Mouse (Mus musculus): Measurements from ENCODE around the gene Mag. TPM values are rescaled to one million over a fixed set of nuclear protein-coding genes. Genes with fewer than 3 reads are reported as not detected.
"Not testable (repeated sequence)": the region's sequence is repeated elsewhere in the genome, so short reads cannot be mapped to it uniquely, and the experiment has no call there.

The Mag gene
- polyA plus RNA-seq, 1 experiment: 3.7 TPM

DNA sequence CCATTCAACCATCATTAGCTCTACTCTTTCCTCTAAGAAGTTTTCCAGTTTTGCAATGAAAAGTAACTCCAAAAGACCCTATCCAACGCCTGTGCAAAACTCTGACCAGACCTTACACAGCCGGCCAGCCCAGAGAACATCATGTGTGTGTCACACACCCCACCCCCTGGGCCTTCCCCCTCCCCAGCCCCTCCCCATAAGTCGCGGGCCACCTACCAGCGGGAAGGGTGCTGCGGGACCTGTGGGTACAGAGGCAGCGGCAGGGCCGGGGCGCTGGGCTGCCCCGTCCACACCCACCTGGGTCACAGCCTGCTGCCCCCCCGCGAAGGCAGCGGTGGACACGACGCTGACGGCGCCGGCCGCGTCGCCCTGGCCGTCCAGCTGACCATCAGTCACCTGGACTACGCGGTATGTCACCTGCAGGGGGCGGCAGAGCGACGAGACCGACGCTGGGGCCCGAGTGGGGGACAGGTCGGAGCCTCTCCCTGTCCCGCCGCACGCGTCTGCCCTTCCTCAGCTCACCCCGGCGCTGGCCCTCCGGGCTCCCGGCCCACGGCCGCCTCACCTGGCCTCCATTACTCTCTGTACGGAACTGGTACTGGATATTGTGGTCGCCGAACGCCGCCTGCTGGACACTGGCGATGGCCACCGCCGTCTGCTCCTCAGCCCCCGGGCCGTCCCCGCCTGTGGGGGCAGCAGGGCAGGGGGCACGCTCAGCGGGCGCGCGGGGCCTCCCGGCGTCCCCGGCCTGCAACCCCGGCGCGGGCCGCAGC, 41.1 kb upstream of the Mag start:
- TF ChIP-seq POLR2A (IDR thresholded peaks at IDR 0.05; ENCODE audit: borderline replicate concordance, low read depth, low read length) (no peak), CTCF (IDR thresholded peaks at IDR 0.05; ENCODE audit: low read depth, low read length) (peak; percentile 68)
- peak overlapping the region; percentile 69 for H3K27ac ChIP-seq (ENCODE audit: insufficient read depth, low read depth, low read length)
- H3K4me3 ChIP-seq (ENCODE audit: insufficient read depth, low read length): peak overlapping the region; percentile 84
- peaks cover 40% of the 10 kb centered on the region for H3K4me1 ChIP-seq (ENCODE audit: control insufficient read depth, insufficient read depth, low read length)

- Histone ChIP-seq H3K27ac (ENCODE audit: insufficient read depth, low read depth, low read length) (peak overlapping the region; percentile 94), H3K4me1 (ENCODE audit: control insufficient read depth, insufficient read depth, low read length) (peaks cover 40% of the 10 kb centered on the region), H3K4me3 (ENCODE audit: insufficient read depth, low read length) (peak overlapping the region; percentile 84)
- no peak for TF ChIP-seq POLR2A (IDR thresholded peaks at IDR 0.05; ENCODE audit: borderline replicate concordance, low read depth, low read length)
These were observed 40.4 kb upstream of the Mag start for GRCm38 (mm10) chr7:30954971-30955520.

DNA sequence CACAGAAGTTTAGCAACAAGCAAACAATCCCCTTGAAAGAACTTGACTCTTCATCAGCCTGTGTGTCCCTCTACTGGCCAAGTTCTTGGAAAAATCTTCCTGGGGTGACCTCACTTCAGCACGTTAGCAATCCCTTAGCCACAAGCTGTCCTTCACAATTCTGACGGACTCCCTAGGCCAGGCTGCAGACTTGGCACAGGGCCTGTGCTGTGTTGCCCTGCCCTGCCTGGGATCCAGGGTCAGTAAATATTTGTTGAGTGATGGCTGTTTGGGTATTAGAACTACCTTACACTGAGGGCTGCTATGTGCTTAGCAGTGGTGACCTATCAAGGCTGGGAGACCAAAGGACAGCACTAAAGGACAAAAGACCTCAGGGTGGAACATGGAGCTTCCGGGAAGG, 39.4 kb upstream of the Mag start:
- Histone ChIP-seq H3K4me1 (ENCODE audit: control insufficient read depth, insufficient read depth, low read length) (peaks cover 40% of the 10 kb centered on the region), H3K27ac (ENCODE audit: insufficient read depth, low read depth, low read length) (peak overlapping the region; percentile 94), H3K4me3 (ENCODE audit: insufficient read depth, low read length) (no peak overlapping the region)
- no peak for TF ChIP-seq POLR2A (IDR thresholded peaks at IDR 0.05; ENCODE audit: borderline replicate concordance, low read depth, low read length)
- no peak for TF ChIP-seq CTCF (IDR thresholded peaks at IDR 0.05; ENCODE audit: low read depth, low read length)

- H3K27ac ChIP-seq (ENCODE audit: insufficient read depth, low read depth, low read length): peak overlapping the region; percentile 94
- H3K4me3 ChIP-seq (ENCODE audit: insufficient read depth, low read length): no peak overlapping the region
- no peak for TF ChIP-seq CTCF (IDR thresholded peaks at IDR 0.05; ENCODE audit: low read depth, low read length)
- no peak for TF ChIP-seq POLR2A (IDR thresholded peaks at IDR 0.05; ENCODE audit: borderline replicate concordance, low read depth, low read length)
- H3K4me1 ChIP-seq (ENCODE audit: control insufficient read depth, insufficient read depth, low read length): peaks cover 38% of the 10 kb centered on the region
These were observed 38.8 kb upstream of the Mag start for GRCm38 (mm10) chr7:30953459-30953858.

- TF ChIP-seq CTCF (IDR thresholded peaks at IDR 0.05; ENCODE audit: low read depth, low read length): no peak
- TF ChIP-seq POLR2A (IDR thresholded peaks at IDR 0.05; ENCODE audit: borderline replicate concordance, low read depth, low read length): no peak
- H3K4me3 ChIP-seq (ENCODE audit: insufficient read depth, low read length): peak overlapping the region; percentile 6; the same call in 1 of the 2 replicates
- peak overlapping the region; percentile 70 for H3K27ac ChIP-seq (ENCODE audit: insufficient read depth, low read depth, low read length)
- H3K4me1 ChIP-seq (ENCODE audit: control insufficient read depth, insufficient read depth, low read length): peaks cover 34% of the 10 kb centered on the region
These were observed 38.0 kb upstream of the Mag start for GRCm38 (mm10) chr7:30952441-30953265.

DNA sequence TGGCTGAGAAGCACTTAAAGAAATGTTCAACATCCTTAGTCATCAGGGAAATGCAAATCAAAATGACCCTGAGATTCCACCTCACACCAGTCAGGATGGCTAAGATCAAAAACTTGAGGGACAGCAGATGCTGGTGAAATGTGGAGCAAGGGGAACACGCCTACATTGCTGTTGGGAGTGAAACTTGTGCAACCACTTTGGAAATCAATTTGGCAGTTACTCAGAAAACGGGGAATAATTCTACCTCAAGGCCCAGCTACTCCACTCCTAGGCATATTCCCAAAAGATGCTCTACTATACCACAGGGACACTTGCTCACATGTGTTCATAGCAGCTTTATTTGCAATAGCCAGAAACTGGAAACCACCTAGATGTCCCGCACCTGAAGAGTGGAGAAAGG, 35.2 kb upstream of the Mag start:
- not testable (repeated sequence) for H3K27ac ChIP-seq (ENCODE audit: insufficient read depth, low read depth, low read length); H3K4me3 ChIP-seq (ENCODE audit: insufficient read depth, low read length)
- H3K4me1 ChIP-seq (ENCODE audit: control insufficient read depth, insufficient read depth, low read length): peaks cover 29% of the 10 kb centered on the region

GRCm38 (mm10) chr7:30945876-30946275, 31.2 kb upstream of the Mag start:
- no peak for TF ChIP-seq CTCF (IDR thresholded peaks at IDR 0.05; ENCODE audit: low read depth, low read length)
- TF ChIP-seq POLR2A (IDR thresholded peaks at IDR 0.05; ENCODE audit: borderline replicate concordance, low read depth, low read length): no peak
- Histone ChIP-seq H3K4me1 (ENCODE audit: control insufficient read depth, insufficient read depth, low read length) (0 out of 2 replicates have a peak, but pooled peaks cover 4% of the 10 kb centered on the region), H3K27ac (ENCODE audit: insufficient read depth, low read depth, low read length) (no peak overlapping the region), H3K4me3 (ENCODE audit: insufficient read depth, low read length) (no peak overlapping the region)

DNA sequence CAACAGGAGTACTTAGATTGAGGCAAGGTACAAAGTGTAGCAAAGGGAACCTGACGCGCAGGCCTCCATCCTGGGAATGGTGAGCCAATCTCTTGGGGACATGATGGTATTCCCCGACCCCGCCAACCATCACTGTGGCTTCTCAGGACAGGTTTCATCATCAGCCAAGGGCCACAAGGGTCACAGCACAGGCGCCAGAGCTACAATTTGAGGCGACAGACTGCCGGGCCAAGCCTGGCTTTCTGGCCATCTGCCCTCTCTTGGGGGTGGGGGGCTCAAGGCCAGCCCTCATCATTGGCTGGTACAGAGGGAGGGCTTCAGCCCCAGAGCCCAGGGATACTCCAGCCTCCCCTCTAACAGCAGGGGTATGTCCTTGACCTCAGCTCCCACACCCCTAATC, 30.8 kb upstream of the Mag start:
- not testable (repeated sequence) for H3K4me3 ChIP-seq (ENCODE audit: insufficient read depth, low read length); H3K27ac ChIP-seq (ENCODE audit: insufficient read depth, low read depth, low read length); H3K4me1 ChIP-seq (ENCODE audit: control insufficient read depth, insufficient read depth, low read length)

GRCm38 (mm10) chr7:30944706-30945105, 30.0 kb upstream of the Mag start:
- not testable (repeated sequence) for H3K27ac ChIP-seq (ENCODE audit: insufficient read depth, low read depth, low read length); H3K4me3 ChIP-seq (ENCODE audit: insufficient read depth, low read length); H3K4me1 ChIP-seq (ENCODE audit: control insufficient read depth, insufficient read depth, low read length)

- Histone ChIP-seq H3K27ac (ENCODE audit: insufficient read depth, low read depth, low read length) (no peak within 1 kb of the TSS), H3K4me3 (ENCODE audit: insufficient read depth, low read length) (no peak within 1 kb of the TSS), H3K4me1 (ENCODE audit: control insufficient read depth, insufficient read depth, low read length) (0 out of 2 replicates have a peak, but pooled peaks cover 4% of the 10 kb centered on the region)
- TF ChIP-seq POLR2A (IDR thresholded peaks at IDR 0.05; ENCODE audit: borderline replicate concordance, low read depth, low read length) (no peak), CTCF (IDR thresholded peaks at IDR 0.05; ENCODE audit: low read depth, low read length) (no peak)
These were observed 29.4 kb upstream of the Mag start, which contains the start of gene Hamp for GRCm38 (mm10) chr7:30943909-30944635. Hamp (minus strand) TSS chr7:30944032.

DNA sequence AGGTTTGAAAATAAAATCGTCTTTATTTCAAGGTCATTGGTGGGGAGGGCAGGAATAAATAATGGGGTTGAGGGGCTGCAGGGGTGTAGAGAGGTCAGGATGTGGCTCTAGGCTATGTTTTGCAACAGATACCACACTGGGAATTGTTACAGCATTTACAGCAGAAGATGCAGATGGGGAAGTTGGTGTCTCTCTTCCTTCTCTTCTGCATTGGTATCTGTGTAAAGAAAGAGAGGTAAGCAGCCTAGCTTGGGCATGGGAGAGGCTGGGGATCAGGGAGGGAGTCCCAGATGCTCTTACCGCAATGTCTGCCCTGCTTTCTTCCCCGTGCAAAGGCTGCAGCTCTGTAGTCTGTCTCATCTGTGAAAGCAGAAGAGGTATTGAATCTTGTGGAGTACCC, 27.7 kb upstream of the Mag start:
- not testable (repeated sequence) for H3K4me1 ChIP-seq (ENCODE audit: control insufficient read depth, insufficient read depth, low read length); H3K27ac ChIP-seq (ENCODE audit: insufficient read depth, low read depth, low read length); H3K4me3 ChIP-seq (ENCODE audit: insufficient read depth, low read length)

GRCm38 (mm10) chr7:30940070-30940469, 25.4 kb upstream of the Mag start:
- not testable (repeated sequence) for H3K27ac ChIP-seq (ENCODE audit: insufficient read depth, low read depth, low read length); H3K4me1 ChIP-seq (ENCODE audit: control insufficient read depth, insufficient read depth, low read length); H3K4me3 ChIP-seq (ENCODE audit: insufficient read depth, low read length)

DNA sequence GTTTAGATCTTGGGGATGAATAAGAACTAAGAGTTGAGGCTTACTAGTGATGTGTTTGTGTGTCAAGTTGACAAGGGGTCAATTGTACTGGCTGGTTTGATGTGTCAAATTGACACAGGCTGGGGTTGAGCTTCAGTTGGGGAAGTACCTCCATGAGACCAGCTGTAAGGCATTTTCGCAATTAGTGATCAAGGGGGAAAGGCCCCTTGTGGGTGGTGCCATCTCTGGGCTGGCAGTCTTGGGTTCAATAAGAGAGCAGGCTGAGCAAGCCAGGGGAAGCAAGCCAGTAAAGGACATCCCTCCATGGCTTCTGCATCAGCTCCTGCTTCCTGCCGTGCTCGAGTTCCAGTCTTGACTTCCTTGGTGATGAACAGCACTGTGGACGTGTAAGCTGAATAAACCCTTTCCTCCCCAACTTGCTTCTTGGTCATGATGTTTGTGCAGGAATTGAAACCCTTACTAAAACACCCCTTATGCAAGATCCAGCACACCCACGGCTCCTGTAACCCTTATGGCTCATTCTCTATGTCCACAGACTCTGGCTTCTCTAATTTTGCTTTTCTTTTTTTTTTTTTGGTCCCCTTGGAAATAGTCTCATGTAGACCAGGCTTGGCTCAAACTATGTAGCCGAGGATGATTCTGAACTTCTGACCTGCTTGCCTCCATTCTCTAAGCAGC, 20.9 kb upstream of the Mag start:
- not testable (repeated sequence) for H3K4me1 ChIP-seq (ENCODE audit: control insufficient read depth, insufficient read depth, low read length); H3K27ac ChIP-seq (ENCODE audit: insufficient read depth, low read depth, low read length); H3K4me3 ChIP-seq (ENCODE audit: insufficient read depth, low read length)
